Mouse (Mus musculus) liver, adult 2 months (tissue): ENCODE data around the gene Rps4x.

Experiments
- CTCF ChIP-seq: fragments of 200-500 bp; IDR thresholded peaks from 2 replicates; pipeline ENCODE4 v1.5.1; 2011; ENCODE audit warnings: low read depth, low read length, control low read depth
- POLR2A ChIP-seq: fragments of 200-500 bp; IDR thresholded peaks from 2 replicates; pipeline ENCODE4 v1.6.1; 2011; ENCODE audit warnings: low read length, control low read depth; ENCODE audit not compliant: insufficient read depth; ENCODE audit errors: extremely low read depth

- TF ChIP-seq CTCF (no peak), POLR2A (no peak)
These were observed 22.2 kb downstream of the Rps4x start for GRCm38 (mm10) chrX:102166986-102167385.
